Mouse (Mus musculus) CD4-positive, CD25-positive, alpha-beta regulatory T cell, adult 2 months (primary cell): Measurements from ENCODE around the gene Lgr6.

Experiments used
- DNase-seq: peaks from one replicate; pipeline ENCODE4 v3.0.0-alpha.2; 2012; ENCODE audit warnings: low read depth, low spot score

Gene Lgr6

DNA sequence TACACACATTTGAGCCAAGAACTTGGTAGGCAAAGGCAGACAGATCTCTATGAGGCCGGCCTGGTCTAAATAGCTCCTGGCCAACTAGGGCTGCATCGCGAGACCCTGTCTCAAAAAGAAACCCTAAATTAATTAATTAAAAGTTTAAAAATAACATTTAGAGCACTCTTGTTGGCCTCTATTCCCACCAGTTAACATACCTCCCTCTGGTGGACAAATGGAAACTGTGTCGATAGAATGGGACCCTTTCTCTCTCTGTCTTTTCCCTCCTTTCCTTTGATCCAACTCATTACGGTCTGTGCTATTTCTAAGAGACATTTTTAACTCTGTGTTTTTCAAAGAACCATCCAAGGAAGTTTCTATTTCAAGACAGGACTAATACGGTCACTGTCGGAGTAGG lies 144.4 kb downstream of the Lgr6 start:
- DNase-seq = peak; percentile 17

DNA sequence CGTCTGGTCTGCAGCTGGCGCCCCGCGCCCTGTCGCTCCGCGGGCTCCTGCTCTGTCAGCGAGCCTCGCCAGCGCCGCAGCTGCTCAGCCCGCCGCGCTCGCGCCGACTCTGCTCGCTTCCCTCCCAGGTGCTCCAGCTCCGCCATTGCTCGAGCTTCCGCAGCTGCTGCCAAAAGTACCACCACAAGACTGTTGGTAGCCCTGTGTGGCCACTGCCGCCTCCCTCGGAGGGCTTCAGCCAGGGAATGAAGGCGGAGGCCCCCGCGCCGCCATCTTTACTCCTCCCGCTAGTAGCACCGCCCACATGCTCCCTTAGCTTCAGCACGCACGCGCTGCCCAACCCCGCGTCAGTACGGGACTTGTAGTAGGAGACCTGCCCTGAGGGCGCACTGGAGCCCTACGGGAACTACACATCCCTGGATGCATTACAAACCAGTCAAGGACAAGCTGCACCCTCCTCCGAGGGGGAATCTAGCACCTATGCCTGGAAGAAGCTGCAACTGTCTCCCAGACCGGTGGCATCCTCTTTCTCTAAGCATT lies 149.4 kb downstream of the Lgr6 start, which contains the start of gene Ppp1r12b:
Gene Ppp1r12b (minus strand): TSS at position 306 of the 540 bp plus-strand sequence.
- DNase-seq = peak; percentile 94

DNA sequence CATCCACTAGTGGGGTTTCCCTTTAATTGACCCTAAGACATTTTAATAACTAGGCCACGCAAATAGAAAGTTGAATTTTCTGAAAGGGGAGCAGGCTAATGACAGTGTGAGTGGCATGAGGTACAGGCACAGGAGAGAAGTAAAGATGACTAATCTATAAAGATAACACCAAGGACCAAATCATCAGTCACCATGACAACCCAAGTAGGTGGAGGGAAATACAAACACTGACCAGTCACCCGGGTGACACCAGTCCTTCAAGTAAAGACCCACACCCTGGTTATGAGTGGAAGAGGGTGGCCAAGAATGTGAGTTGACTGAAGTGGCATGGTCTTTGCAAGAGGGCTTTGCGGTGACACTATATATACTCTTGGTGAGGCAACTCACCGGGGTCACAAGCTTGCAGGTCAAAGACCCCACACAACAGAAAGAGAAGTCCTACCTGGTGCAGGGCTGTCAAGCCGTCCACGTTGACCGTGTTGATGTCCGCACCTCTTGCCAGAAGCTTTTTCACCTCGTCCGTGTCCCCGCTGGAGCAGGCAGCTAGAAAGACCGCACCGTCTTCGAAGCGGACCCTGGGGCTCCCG lies 149.9 kb downstream of the Lgr6 start:
- DNase-seq = no peak

DNA sequence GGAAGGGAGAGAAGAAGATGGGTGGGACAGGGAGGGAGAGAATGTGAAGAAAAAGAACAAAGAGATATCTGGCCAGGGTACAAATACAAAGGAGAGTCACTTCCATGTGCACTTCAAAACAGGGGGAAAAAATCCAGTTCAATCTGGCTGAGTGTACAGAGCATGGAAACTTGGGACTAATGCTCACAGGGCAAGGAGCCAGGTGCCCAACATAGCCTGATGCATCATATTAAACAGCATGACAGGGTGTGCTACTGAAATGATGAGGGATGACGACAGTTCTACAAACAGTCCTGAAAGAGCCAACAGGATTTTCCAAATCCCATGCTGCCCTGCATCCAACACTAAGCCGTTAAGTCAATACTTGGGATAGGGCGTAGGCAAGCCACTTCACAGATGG lies 155.1 kb downstream of the Lgr6 start:
- DNase-seq = no peak

DNA sequence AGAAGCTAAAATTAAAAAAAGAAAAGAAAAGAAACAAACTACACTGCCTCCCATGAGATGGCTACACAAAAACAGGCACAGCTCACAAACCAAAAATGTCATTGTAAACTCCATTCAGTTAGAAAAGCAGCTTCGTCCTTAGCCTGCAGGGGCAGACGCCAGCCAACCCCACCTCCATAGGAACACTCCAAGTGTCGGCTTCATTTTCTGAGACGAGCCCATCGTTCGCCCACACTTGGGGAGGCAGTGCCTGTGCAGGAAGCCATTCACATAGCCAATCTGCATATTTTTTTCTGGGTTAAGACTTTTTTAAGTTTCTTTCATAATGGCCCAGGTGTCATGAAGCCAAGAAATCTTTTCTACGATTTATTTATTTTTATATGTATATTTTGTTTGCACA lies 157.5 kb downstream of the Lgr6 start:
- DNase-seq = no peak

DNA sequence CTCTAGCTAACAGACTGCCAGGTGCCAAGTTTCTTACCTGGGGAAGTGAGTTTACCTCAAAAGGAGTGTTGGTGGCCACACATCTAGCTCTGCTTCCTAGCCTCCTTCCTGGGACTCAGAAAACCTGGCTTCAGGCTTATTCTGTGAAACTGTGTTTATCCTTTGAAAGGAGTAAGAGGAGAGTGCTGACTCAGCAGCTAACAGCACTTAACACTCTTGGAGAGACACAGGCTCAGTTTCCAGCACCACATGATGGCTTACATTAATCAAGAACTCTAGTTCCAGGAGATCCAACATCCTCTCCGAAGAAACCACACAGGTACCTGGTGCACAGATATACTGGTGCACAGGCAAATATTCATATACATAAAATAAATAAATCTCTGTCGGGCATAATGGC lies 162.2 kb downstream of the Lgr6 start:
- no peak for DNase-seq

DNA sequence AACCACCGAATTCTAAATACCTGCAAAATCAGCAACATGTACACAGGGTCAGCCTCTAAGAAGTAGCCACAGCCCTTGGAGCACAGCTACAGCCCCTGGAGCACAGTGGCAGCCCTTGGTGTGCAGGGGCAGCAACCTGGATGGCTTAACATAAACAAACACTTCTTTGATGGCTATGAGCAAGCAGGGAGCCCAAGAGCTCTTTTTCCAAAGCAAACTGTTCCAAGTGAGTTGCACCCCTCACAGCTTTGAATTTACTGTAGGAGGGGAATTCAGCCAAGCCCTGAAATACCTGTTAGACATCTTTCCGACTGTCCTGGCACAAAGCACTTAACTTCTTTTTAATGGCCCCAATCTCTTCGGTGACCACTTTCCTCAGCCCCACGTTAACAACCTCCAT lies 164.2 kb downstream of the Lgr6 start:
- DNase-seq = no peak

DNA sequence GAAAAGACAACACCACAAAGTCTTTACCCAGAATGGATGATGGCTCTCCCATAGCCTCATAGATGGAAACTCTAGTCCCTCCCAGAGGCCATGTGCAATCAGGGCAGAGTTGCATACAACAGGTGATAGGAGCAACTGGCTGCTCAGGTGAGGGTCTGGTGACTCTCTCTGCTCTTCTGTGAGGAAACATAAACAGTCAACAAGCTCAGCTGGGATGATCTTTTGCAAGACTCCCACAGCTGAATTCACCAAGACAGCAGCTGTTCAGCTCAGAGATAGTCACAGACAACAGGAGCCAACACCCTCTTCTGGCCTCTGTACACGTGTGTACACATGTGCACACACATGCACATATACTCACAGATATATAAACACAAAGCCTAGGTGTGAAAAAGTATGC lies 166.8 kb downstream of the Lgr6 start:
- no peak for DNase-seq

DNA sequence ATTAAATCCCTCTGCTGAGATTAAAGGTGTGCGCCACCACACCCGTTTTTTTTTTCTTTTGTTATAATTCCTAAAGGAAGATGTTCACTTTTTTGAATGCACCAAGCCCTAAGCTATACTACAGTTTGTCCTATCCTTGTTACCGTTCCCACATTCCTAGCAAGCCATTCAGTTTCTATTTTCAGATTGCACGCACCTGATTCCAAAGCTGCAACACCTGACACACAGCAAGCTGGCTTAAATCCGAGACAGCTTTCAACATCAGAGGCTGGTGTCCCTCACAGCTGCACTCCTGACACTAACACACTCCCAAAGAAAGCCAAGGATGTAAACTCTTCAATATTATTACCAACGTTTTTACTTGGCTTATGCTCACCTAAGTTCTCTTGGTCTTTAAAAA lies 168.7 kb downstream of the Lgr6 start:
- no peak for DNase-seq
